Mouse (Mus musculus): ENCODE results near the gene Adam15.

DNA sequence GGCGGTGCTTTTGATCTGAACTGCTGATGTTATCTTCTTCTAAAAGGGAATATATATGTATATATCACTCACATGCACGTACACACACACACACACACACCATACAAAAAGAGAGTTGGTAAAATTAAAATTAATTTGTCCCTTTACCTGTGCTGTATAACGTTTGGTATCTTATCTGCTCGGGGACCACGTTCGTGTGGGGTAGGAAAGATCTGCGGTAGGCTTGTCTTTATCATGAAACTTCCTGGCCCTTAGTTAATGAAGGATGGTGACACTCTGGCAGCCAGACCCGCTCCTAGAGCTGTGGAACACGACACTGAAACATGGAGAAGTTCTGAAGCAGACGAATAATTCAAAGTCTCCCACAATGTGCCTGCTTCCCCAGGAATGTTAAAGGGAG, 57.9 kb downstream of the Adam15 start:
- TF ChIP-seq POLR2A (IDR thresholded peaks at IDR 0.05; ENCODE audit: borderline replicate concordance, control insufficient read depth, low read depth, low read length) (no peak), CTCF (IDR thresholded peaks at IDR 0.05; ENCODE audit: control insufficient read depth, insufficient read depth, low read length) (no peak)

Data from bone marrow, adult 2 months (tissue).